Mouse (Mus musculus) lung, adult 18-20 months (tissue): ENCODE measurements at regions not wholly inside any gene's neighbourhood (a gene's known extent, or its start where the extent isn't known, plus 50 kb on each side); places are given as distances from the start of the nearest gene placed in this dataset.
A peak's percentile ranks its signal among the peaks of the same experiment; 100 is the strongest.

ENCODE experiments used
- DNase-seq, 2 experiments: peaks; one replicate each; pipeline ENCODE4 v3.0.0; 2022; ENCODE audit warnings: mixed read lengths in 2 of 2

GRCm38 (mm10) chr8:12151679-12152078 is 126.9 kb upstream of the A230072I06Rik start:
- DNase-seq = no peak

- DNase-seq = peak in 1 of 2 experiments; percentile 45
These were observed 125.8 kb upstream of the A230072I06Rik start for GRCm38 (mm10) chr8:12152825-12153224.

GRCm38 (mm10) chr8:12156893-12157292 is 121.7 kb upstream of the A230072I06Rik start:
- no peak for DNase-seq

GRCm38 (mm10) chr8:12158188-12158587 is 120.4 kb upstream of the A230072I06Rik start:
- peak; percentile 33 to 49 for DNase-seq

GRCm38 (mm10) chr8:12162921-12163705 is 115.5 kb upstream of the A230072I06Rik start:
- no peak for DNase-seq

- DNase-seq = no peak
These were observed 113.0 kb upstream of the A230072I06Rik start for GRCm38 (mm10) chr8:12165487-12166152.

GRCm38 (mm10) chr8:12171788-12172187 is 106.8 kb upstream of the A230072I06Rik start:
- DNase-seq = no peak

- DNase-seq = no peak
These were observed 103.1 kb upstream of the A230072I06Rik start for GRCm38 (mm10) chr8:12175496-12175895.

GRCm38 (mm10) chr8:12184666-12185065 is 94.0 kb upstream of the A230072I06Rik start:
- DNase-seq = no peak

- no peak for DNase-seq
These were observed 91.3 kb upstream of the A230072I06Rik start for GRCm38 (mm10) chr8:12187366-12187765.

- DNase-seq = no peak
These were observed 90.2 kb upstream of the A230072I06Rik start for GRCm38 (mm10) chr8:12188451-12188850.

- no peak for DNase-seq
These were observed 89.7 kb upstream of the A230072I06Rik start for GRCm38 (mm10) chr8:12188960-12189359.

GRCm38 (mm10) chr8:12192006-12192405 is 86.6 kb upstream of the A230072I06Rik start:
- DNase-seq = peak in 1 of 2 experiments; percentile 14

GRCm38 (mm10) chr8:12205909-12206308 is 72.7 kb upstream of the A230072I06Rik start:
- DNase-seq = no peak

GRCm38 (mm10) chr8:12207412-12207811 is 71.2 kb upstream of the A230072I06Rik start:
- no peak for DNase-seq

- no peak for DNase-seq
These were observed 64.8 kb upstream of the A230072I06Rik start for GRCm38 (mm10) chr8:12213774-12214173.

- no peak for DNase-seq
These were observed 64.2 kb upstream of the A230072I06Rik start for GRCm38 (mm10) chr8:12214205-12215019.

- no peak for DNase-seq
These were observed 57.1 kb upstream of the A230072I06Rik start for GRCm38 (mm10) chr8:12221506-12221905.

- no peak for DNase-seq
These were observed 55.2 kb upstream of the A230072I06Rik start for GRCm38 (mm10) chr8:12223376-12223775.
